Mouse (Mus musculus) cerebellum, adult 2 months (tissue): ENCODE measurements at regions not wholly inside any gene's neighbourhood (a gene's known extent, or its start where the extent isn't known, plus 50 kb on each side); places are given as distances from the start of the nearest gene placed in this dataset.

Experiments
- CTCF ChIP-seq: fragments of 200-500 bp; IDR thresholded peaks from 2 replicates; pipeline ENCODE4 v1.5.1; 2011; ENCODE audit warnings: low read depth, mild to moderate bottlenecking, control low read depth, low read length, moderate library complexity, borderline replicate concordance; ENCODE audit not compliant: insufficient read depth
- POLR2A ChIP-seq: fragments of 200-500 bp; IDR thresholded peaks from 2 replicates; pipeline ENCODE4 v1.6.1; 2011; ENCODE audit warnings: low read length, control low read depth, borderline replicate concordance; ENCODE audit not compliant: insufficient read depth

DNA sequence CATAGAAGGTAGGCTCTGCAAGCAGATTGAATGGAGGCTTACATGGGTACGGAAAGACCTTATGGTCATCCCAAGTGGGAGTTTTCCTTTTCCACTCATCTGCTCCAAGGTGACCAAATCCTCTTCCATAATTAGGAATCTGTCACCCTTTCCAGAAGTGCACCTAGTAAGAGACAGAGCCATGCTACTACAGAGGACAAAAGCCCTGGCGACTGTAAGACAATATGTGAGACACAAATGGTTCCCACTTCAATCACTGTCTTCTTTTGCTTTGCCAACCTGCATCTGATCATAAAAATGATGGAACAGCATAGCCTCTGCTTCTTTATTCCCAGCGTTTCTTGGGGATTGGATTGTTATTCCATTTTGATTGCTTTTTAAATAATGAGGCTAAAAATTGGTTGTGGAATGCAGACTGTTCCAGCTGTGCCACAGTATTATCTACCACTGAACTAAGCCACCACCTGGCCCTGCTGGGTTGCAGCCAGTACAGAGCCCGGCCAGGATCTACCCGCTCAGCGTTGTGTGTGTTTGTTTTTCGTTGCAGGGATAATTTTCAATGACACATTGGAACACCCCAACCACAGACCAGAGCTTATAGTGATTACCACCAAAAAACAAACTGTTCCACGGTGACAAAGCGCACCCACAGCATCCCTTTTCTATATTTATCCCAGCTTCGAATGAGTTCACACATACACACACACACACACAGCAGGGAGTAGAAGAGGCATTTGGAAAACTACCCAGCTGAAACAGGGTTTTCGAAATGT lies 72.8 kb upstream of the Oprm1 start:
- TF ChIP-seq CTCF (no peak), POLR2A (no peak)
